Mouse (Mus musculus) lung, embryonic 16.5 days (tissue): ENCODE results near the gene Uncx. TPM values are rescaled to one million over a fixed set of nuclear protein-coding genes. Genes with fewer than 3 reads are reported as not detected.
A peak's percentile ranks its signal among the peaks of the same experiment; 100 is the strongest.

ENCODE experiments used
- ATAC-seq: fragments of 200-750 bp; cut with Nextera tagmentation; 2 replicates; pipeline ENCODE4 v1.8.0; 2017; ENCODE audit warnings: low read depth, mild to moderate bottlenecking, moderate library complexity
- H3K27ac ChIP-seq: fragments of 300-500 bp; sonication (generic); 2 replicates; pipeline ENCODE4 v1.5.1; 2014; ENCODE audit warnings: mild to moderate bottlenecking, control low read depth, low read length
- H3K27me3 ChIP-seq: fragments of 300-500 bp; sonication (generic); 2 replicates; pipeline ENCODE4 v1.6.1; 2014; ENCODE audit warnings: low read depth, low read length, mixed read lengths; ENCODE audit not compliant: control insufficient read depth, insufficient read depth
- H3K36me3 ChIP-seq: fragments of 300-500 bp; sonication (generic); 2 replicates; pipeline ENCODE4 v1.6.1; 2014; ENCODE audit warnings: low read length; ENCODE audit not compliant: control insufficient read depth, insufficient read depth
- H3K4me1 ChIP-seq: fragments of 300-500 bp; sonication (generic); replicated peaks from 2 replicates; pipeline ENCODE4 v1.6.1; 2014; ENCODE audit warnings: low read length, mixed read lengths; ENCODE audit not compliant: control insufficient read depth, insufficient read depth
- H3K4me2 ChIP-seq: fragments of 300-500 bp; sonication (generic); 2 replicates; pipeline ENCODE4 v1.6.1; 2014; ENCODE audit warnings: low read depth, low read length, control low read depth
- H3K4me3 ChIP-seq: fragments of 300-500 bp; sonication (generic); 2 replicates; pipeline ENCODE4 v1.5.1; 2014; ENCODE audit warnings: mild to moderate bottlenecking, low read length, control low read depth
- H3K9ac ChIP-seq: fragments of 300-500 bp; sonication (generic); 2 replicates; pipeline ENCODE4 v1.6.1; 2014; ENCODE audit warnings: low read length, control low read depth
- H3K9me3 ChIP-seq: fragments of 300-500 bp; sonication (generic); 2 replicates; pipeline ENCODE4 v1.6.1; 2016; ENCODE audit warnings: low read length; ENCODE audit not compliant: control insufficient read depth
- WGBS: fragments of 180-500 bp; shearing (Covaris S2); extraction: QIAGEN DNeasy Blood & Tissue Kit; methylation state at CpG from one replicate; pipeline ENCODE4 v1.1.7; 2014; 5-methylcytosine and 5-hydroxymethylcytosine counted together
- polyA plus RNA-seq: library from polyadenylated mRNA; unstranded; fragments of >200 nt; fragmentation: Nextera tagmentation; extraction: Ambion mirVana; gene quantifications from 2 replicates; pipeline ENCODE4 v1.2.1, GENCODE M21; 2015

Uncx gene
- polyA plus RNA-seq = 0.08 TPM in 1 of 2 replicates, not detected in the other

DNA sequence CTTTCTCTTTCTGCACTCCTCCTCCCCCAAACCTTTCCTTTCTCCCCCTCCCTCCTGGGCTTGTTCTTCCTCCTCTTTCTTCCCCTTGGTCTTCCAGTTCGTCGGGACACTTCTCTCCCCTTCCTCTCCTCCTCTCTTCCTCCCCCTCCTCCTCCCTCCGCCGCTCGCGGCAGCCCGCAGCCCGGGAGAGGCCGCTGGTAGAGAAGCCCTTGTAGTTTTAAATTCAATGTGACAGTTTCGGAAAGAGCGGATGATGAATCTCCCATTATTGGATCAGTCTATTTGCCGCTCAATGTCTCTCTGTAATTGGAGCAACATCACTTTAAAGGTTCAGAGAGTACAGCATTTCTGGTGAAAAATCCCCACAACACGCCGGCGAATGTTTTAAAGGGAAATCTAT is at the start of gene Uncx:
Uncx (plus strand) TSS at position 281 of the 400 bp plus-strand sequence.
- no peak for ATAC-seq
- 1% methylated on average over 15 of the region's 15 CpGs for WGBS
- Histone ChIP-seq H3K27me3 (peaks cover 91% of the 10 kb centered on the region), H3K9ac (no peak within 1 kb of the TSS), H3K9me3 (no peaks in the 10 kb centered on the region), H3K27ac (no peak within 1 kb of the TSS), H3K4me3 (peak within 1 kb of the TSS; percentile 20), H3K4me2 (peak within 1 kb of the TSS; percentile 40), H3K4me1 (peaks cover 8% of the 10 kb centered on the region), H3K36me3 (no peaks in the 10 kb centered on the region)

DNA sequence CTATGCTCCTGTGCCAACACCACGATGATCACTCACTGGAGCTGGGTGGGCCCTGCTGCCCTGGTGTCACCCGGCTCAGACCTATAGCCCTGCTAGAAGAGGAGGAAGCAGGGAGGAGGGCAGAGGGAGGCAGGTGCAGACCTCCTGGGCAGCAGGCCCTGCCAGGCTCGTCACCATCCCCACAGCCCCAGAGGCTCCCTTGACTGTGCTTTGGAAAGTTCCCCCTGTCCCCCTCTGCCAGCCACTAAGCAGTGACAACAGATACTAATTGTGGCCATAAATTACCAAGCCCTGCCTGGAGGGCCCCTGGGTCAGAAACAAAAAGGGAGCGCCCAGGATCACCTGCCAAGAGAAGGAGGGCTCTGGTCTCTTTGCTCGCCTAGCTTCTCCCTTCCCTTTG is 49.6 kb upstream of the Uncx start:
- no peak overlapping the region for H3K4me3 ChIP-seq
- H3K27me3 ChIP-seq = peaks cover 6% of the 10 kb centered on the region; the same call in 1 of the 2 replicates
- H3K4me2 ChIP-seq = no peak overlapping the region
- H3K27ac ChIP-seq = no peak overlapping the region
- ATAC-seq = no peak
- 50% methylated on average over 5 of the region's 5 CpGs for WGBS
- no peak overlapping the region for H3K9ac ChIP-seq
- H3K4me1 ChIP-seq = no peaks in the 10 kb centered on the region
- no peaks in the 10 kb centered on the region for H3K9me3 ChIP-seq
- H3K36me3 ChIP-seq = no peaks in the 10 kb centered on the region

DNA sequence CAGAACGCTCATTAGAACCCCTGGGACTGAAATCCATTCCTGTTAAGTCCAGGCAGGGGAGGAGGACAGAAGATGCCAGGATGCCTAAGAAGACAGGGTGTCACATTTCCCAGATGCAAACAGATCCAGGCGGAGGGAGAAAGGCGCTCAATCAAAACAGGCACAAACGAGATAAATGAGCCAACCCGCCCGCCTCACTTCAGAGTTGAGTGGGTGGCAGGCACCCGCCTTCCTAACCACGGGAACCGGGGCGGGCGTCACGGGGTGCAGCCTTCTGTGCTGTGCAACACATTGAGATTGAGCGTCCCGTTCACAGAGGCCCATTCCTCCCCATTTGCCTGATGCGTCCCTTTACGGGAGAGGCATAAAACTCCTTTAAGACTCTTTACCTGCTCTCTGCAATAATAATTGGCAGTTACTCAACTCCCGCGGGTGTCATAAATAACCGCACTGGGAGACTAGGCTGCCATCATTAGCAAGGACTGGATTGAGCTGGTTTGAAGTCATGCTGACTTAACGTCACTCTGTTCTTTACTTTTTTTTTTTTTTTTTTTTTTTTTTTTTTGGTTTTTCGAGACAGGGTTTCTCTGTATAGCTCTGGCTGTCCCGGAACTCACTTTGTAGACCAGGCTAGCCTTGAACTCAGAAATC is 48.1 kb upstream of the Uncx start:
- no peak for ATAC-seq
- H3K27ac ChIP-seq = no peak overlapping the region
- H3K27me3 ChIP-seq = peaks cover 6% of the 10 kb centered on the region; the same call in 1 of the 2 replicates
- WGBS = 26% methylated on average over 21 of the region's 22 CpGs
- no peak overlapping the region for H3K4me3 ChIP-seq
- no peaks in the 10 kb centered on the region for H3K9me3 ChIP-seq
- no peak overlapping the region for H3K4me2 ChIP-seq
- H3K36me3 ChIP-seq = no peaks in the 10 kb centered on the region
- no peaks in the 10 kb centered on the region for H3K4me1 ChIP-seq
- H3K9ac ChIP-seq = no peak overlapping the region

DNA sequence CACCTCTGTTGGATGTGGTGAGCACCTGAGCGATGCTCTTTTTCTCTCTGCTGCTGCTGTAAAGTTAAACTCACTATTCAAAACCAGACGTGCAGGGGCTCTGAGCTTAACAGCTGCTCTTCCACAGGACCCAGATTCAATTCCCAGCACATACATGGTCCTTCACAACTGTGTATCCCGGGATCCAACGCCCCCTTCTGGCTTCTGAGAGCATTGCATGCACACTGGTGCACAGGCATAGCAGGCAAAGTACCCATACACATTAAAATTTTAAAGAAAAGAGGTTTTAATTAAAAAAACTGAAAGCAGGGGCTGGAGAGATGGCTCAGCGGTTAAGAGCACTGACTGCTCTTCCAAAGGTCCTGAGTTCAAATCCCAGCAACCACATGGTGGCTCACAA is 46.4 kb upstream of the Uncx start:
- Histone ChIP-seq H3K9me3 (no peaks in the 10 kb centered on the region), H3K4me1 (no peaks in the 10 kb centered on the region), H3K27me3 (peaks cover 6% of the 10 kb centered on the region; the same call in 1 of the 2 replicates), H3K4me3 (no peak overlapping the region), H3K27ac (no peak overlapping the region), H3K4me2 (no peak overlapping the region), H3K9ac (no peak overlapping the region), H3K36me3 (no peaks in the 10 kb centered on the region)
- no peak for ATAC-seq
- WGBS = 53% methylated on average over 5 of the region's 5 CpGs

DNA sequence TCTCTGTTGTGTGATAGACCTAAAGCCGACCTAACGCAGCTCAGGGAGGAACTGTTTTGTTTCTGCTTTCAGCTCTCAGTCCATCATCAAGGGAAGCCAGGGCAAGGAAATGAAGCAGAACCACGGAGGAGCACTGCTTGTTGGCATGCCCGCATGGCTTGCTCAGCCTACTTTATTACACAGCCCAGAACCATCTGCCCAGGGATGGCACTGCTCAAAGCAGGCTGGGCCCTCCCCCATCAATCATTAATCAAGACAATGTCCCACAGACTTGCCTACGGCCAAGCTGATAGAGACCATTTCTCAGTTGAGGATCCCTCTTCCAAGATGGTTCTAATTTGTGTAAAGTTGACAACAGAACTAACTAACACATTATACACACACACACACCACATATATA is 44.5 kb upstream of the Uncx start:
- Histone ChIP-seq H3K9me3 (no peaks in the 10 kb centered on the region), H3K4me3 (no peak overlapping the region), H3K27ac (no peak overlapping the region), H3K36me3 (no peaks in the 10 kb centered on the region), H3K27me3 (peaks cover 6% of the 10 kb centered on the region), H3K4me2 (no peak overlapping the region), H3K4me1 (no peaks in the 10 kb centered on the region), H3K9ac (no peak overlapping the region)
- ATAC-seq = no peak
- WGBS = 45% methylated on average over 5 of the region's 5 CpGs

DNA sequence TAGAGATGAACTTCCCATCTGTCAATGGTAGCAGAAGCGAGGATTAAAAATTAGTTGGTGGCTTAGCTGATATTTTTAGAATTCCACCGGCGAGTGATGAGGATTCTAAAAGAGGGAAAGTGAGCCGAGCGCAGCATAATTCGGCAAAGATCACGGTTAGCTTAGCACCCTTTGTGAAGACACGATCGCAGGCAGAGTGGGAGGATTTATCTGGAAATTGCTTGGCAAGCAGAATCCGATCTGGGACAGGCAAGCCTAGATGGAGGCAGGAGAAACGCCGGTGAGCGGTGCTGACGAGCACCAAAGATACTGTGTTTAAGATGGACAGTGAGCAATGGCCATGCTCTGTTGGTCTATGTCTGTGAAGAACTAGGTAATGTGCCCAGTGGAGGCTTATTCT is 41.0 kb upstream of the Uncx start:
- H3K4me3 ChIP-seq = no peak overlapping the region
- H3K4me2 ChIP-seq = no peak overlapping the region
- H3K9me3 ChIP-seq = no peaks in the 10 kb centered on the region
- no peaks in the 10 kb centered on the region for H3K4me1 ChIP-seq
- peaks cover 8% of the 10 kb centered on the region for H3K27me3 ChIP-seq
- WGBS = 79% methylated on average over 14 of the region's 14 CpGs
- no peak for ATAC-seq
- H3K27ac ChIP-seq = no peak overlapping the region
- H3K36me3 ChIP-seq = no peaks in the 10 kb centered on the region
- no peak overlapping the region for H3K9ac ChIP-seq

DNA sequence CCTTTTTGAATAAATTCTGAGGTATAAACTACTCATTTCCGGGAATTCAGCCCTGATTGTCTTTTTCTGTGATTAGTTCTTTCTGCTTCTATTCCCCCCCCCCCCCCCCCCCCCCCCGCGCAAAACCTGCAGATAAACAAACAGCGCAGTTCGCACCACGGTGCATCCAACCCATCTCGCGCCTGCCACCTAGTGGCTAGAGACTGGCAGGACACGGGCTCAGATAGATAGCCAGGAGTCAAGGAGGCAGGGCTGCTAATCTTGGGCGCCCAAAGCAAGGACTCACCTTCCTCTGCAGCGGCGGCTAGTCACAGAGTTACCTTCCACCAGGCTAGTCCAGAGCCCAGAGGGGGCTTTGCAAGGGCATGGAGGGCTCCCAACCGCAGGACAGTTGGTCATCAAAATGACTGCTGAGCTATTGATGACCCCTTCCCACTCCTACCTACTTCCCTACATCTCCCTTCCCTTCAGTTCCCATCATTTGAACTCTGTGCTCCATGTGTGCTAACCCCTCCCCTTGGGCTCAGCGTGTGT is 38.2 kb upstream of the Uncx start:
- no peaks in the 10 kb centered on the region for H3K4me1 ChIP-seq
- no peak overlapping the region for H3K9ac ChIP-seq
- H3K36me3 ChIP-seq = no peaks in the 10 kb centered on the region
- peak; percentile 45; the same call in 1 of the 2 replicates for ATAC-seq
- H3K27ac ChIP-seq = no peak overlapping the region
- no peaks in the 10 kb centered on the region for H3K9me3 ChIP-seq
- H3K4me3 ChIP-seq = no peak overlapping the region
- 4% methylated on average over 12 of the region's 14 CpGs for WGBS
- H3K27me3 ChIP-seq = peaks cover 8% of the 10 kb centered on the region
- H3K4me2 ChIP-seq = no peak overlapping the region

DNA sequence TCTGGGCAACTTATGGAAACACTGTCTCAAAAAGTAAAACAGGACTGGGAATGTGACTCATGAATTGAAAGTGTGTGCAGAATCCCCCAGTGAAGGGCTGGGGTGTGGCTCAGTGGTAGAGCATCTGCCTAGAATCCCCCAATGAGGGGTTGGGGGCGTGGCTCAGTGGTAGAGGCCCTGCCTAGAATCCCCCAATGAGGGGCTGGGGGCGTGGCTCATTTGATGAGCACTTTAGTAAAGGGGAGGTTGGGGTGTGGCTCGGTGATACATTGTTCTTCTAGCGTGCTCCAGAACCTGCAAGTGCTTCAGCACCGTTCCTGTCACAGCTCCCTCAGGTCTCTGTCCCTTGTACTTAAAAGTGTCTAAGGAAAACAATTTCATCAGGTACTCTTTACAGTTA is 37.1 kb upstream of the Uncx start:
- Histone ChIP-seq H3K27ac (no peak overlapping the region), H3K36me3 (no peaks in the 10 kb centered on the region), H3K4me3 (no peak overlapping the region), H3K9me3 (no peaks in the 10 kb centered on the region), H3K4me2 (no peak overlapping the region), H3K9ac (no peak overlapping the region), H3K27me3 (peaks cover 11% of the 10 kb centered on the region), H3K4me1 (no peaks in the 10 kb centered on the region)
- WGBS = 13% methylated on average over 5 of the region's 5 CpGs
- ATAC-seq = no peak

DNA sequence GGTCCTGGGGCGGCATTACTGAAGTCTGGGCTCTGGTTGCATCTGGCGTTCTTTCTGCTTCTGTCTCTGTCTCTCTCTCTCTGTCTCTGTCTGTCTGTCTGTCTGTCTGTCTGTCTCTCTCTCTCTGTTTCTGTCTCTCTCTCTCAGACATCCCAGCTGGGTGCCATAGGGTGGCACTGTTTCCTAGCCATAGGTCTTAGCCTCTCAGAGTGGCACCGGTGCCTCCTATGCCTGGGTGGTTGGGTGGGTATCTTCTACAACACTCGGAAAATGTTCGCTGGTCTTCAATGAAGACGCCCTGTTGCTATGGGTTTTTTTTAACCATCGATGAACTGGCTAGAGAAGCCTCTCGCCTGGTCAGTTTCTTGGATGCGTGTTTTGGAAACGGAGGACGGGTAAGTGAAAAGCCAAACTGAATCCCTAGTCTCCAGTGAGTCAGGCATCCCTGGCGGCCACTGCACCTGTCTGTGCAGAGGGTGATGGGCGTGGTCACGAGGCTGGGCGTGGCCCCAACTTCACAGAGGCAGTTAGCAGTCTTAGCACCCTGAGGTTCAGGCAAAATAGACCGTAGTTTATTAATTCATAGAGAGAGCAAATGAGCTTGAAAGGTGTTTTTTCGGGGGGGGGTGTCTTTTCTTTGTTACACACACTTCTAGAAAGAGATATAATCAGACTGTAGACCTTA is 32.5 kb upstream of the Uncx start:
- Histone ChIP-seq H3K9ac (no peak overlapping the region), H3K27me3 (peaks cover 7% of the 10 kb centered on the region), H3K4me2 (no peak overlapping the region), H3K27ac (no peak overlapping the region), H3K4me3 (no peak overlapping the region), H3K4me1 (no peaks in the 10 kb centered on the region), H3K9me3 (no peaks in the 10 kb centered on the region), H3K36me3 (no peaks in the 10 kb centered on the region)
- WGBS = 15% methylated on average over 17 of the region's 17 CpGs
- peak; percentile 41; the same call in 1 of the 2 replicates for ATAC-seq
